Mouse (Mus musculus): Measurements from ENCODE around the gene Lrat. TPM values are rescaled to one million over a fixed set of nuclear protein-coding genes. Genes with fewer than 3 reads are reported as not detected.

The Lrat gene
- polyA plus RNA-seq, 1 experiment from 2014 or later = not detected

- H3K4me2 ChIP-seq (ENCODE audit: low read depth, severe bottlenecking) = peak overlapping the region; percentile 79
- peak; percentile 57 for DNase-seq (ENCODE audit: low spot score)
- 0 out of 2 replicates have a peak, but pooled peaks cover 3% of the 10 kb centered on the region for H3K4me1 ChIP-seq (ENCODE audit: control insufficient read depth, insufficient read depth, low read length)
- H3K4me3 ChIP-seq (ENCODE audit: low read depth, low read length) = peak overlapping the region; percentile 37
- 2% methylated on average over 31 of the region's 31 CpGs for WGBS
- peaks cover 27% of the 10 kb centered on the region for H3K27me3 ChIP-seq (ENCODE audit: control insufficient read depth, insufficient read depth, low read length)
- H3K36me3 ChIP-seq (ENCODE audit: control insufficient read depth, insufficient read depth, low read length) = no peaks in the 10 kb centered on the region
- no peak for ATAC-seq (ENCODE audit: insufficient number of reproducible peaks, low FRiP score, low TSS enrichment, low read depth)
- H3K9ac ChIP-seq (ENCODE audit: low read length) = no peak overlapping the region
- H3K27ac ChIP-seq (replicated peaks; ENCODE audit: low read depth, low read length) = no peak overlapping the region
- no peaks in the 10 kb centered on the region for H3K9me3 ChIP-seq (ENCODE audit: control insufficient read depth, low read length)
Measured at GRCm38 (mm10) chr3:82904211-82904908, 587 bp upstream of the Lrat start.

DNA sequence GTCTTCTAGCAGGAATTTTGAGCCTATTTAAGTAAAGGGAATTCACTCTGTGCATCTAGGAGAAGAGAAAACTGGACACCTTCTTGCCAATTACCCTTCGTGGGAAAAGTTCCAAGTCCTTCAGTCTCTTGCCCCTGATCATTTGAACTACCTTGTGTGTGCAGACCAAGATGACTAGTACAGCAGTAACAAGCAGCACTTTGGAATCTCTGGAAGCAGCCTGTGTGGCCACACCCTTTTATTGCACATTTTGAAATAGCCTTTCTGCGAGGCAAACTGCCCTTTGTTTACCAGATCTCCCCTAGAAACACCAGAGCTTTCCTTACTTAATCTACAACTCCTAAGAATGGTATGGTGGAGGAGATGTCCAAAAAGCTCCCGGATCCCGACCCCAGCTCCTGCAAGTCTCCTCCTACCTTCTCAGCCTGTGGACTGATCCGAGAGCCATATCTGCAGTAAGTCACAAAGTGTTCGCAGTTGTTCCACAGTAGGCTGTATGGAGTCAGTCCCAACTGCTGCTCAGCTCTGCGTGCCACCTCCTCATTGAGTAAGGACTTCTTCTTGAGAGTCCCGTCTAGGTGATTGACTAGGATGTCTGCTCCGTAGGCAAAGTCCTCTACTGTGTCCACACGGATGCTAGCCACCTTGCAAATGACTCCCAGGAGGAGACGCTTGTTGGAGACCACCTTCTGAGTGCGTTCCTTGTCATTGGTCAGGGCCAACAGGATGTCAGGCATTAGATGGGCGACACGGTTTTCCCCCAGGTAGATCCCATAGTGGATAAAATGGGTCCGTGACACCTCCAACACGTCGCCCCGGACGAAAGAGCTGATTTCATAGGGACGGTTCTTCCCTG lies 788 bp downstream of the Lrat start:
- Histone ChIP-seq H3K27me3 (ENCODE audit: control insufficient read depth, insufficient read depth, low read length) (peaks cover 27% of the 10 kb centered on the region), H3K9ac (ENCODE audit: low read length) (no peak overlapping the region), H3K27ac (replicated peaks; ENCODE audit: low read depth, low read length) (no peak overlapping the region), H3K4me1 (ENCODE audit: control insufficient read depth, insufficient read depth, low read length) (0 out of 2 replicates have a peak, but pooled peaks cover 3% of the 10 kb centered on the region), H3K9me3 (ENCODE audit: control insufficient read depth, low read length) (no peaks in the 10 kb centered on the region), H3K4me2 (ENCODE audit: low read depth, severe bottlenecking) (peak overlapping the region; percentile 79), H3K4me3 (ENCODE audit: low read depth, low read length) (peak overlapping the region; percentile 37), H3K36me3 (ENCODE audit: control insufficient read depth, insufficient read depth, low read length) (no peaks in the 10 kb centered on the region)
- WGBS = 23% methylated on average over 20 of the region's 20 CpGs
- no peak for ATAC-seq (ENCODE audit: insufficient number of reproducible peaks, low FRiP score, low TSS enrichment, low read depth)
- peak; percentile 32 for DNase-seq (ENCODE audit: low spot score)

DNA sequence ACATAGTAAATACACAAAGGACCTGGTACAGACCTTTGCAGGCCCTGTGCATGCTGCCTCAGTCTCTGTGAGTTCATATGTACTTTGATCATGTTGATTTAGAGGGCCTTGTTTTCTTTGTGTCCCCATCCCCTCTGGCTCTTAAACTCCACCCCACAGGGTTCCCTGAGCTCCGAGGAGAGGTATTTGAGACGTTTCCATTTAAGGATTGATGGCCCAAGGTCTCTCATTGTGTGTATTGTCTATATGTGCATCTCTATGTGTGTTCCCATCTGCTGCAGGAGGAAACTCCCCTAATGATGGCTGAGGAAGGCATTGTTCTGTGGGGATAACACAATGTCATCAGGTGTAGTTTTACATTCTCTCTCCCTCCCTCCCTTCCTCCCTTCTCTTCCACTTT lies 14.9 kb downstream of the Lrat start:
- no peak overlapping the region for H3K9ac ChIP-seq (ENCODE audit: low read length)
- WGBS = 34% methylated on average over 2 of the region's 2 CpGs
- H3K4me1 ChIP-seq (ENCODE audit: control insufficient read depth, insufficient read depth, low read length) = no peaks in the 10 kb centered on the region
- no peaks in the 10 kb centered on the region for H3K36me3 ChIP-seq (ENCODE audit: control insufficient read depth, insufficient read depth, low read length)
- ATAC-seq (ENCODE audit: insufficient number of reproducible peaks, low FRiP score, low TSS enrichment, low read depth) (no peak), DNase-seq (ENCODE audit: low spot score) (no peak)
- no peak overlapping the region for H3K4me2 ChIP-seq (ENCODE audit: low read depth, severe bottlenecking)
- H3K27me3 ChIP-seq (ENCODE audit: control insufficient read depth, insufficient read depth, low read length) = no peaks in the 10 kb centered on the region
- no peak overlapping the region for H3K4me3 ChIP-seq (ENCODE audit: low read depth, low read length)
- H3K27ac ChIP-seq (replicated peaks; ENCODE audit: low read depth, low read length) = no peak overlapping the region
- H3K9me3 ChIP-seq (ENCODE audit: control insufficient read depth, low read length) = no peaks in the 10 kb centered on the region

- DNase-seq (ENCODE audit: low spot score) = no peak
- 0 out of 2 replicates have a peak, but pooled peaks cover 2% of the 10 kb centered on the region for H3K4me1 ChIP-seq (ENCODE audit: control insufficient read depth, insufficient read depth, low read length)
- no peaks in the 10 kb centered on the region for H3K9me3 ChIP-seq (ENCODE audit: control insufficient read depth, low read length)
- no peak overlapping the region for H3K4me3 ChIP-seq (ENCODE audit: low read depth, low read length)
- no peak overlapping the region for H3K9ac ChIP-seq (ENCODE audit: low read length)
- H3K27me3 ChIP-seq (ENCODE audit: control insufficient read depth, insufficient read depth, low read length) = peaks cover 12% of the 10 kb centered on the region
- H3K27ac ChIP-seq (replicated peaks; ENCODE audit: low read depth, low read length) = no peak overlapping the region
- WGBS = 7% methylated on average over 4 of the region's 4 CpGs
- no peak overlapping the region for H3K4me2 ChIP-seq (ENCODE audit: low read depth, severe bottlenecking)
- no peak for ATAC-seq (ENCODE audit: insufficient number of reproducible peaks, low FRiP score, low TSS enrichment, low read depth)
- H3K36me3 ChIP-seq (ENCODE audit: control insufficient read depth, insufficient read depth, low read length) = no peaks in the 10 kb centered on the region
Measured at GRCm38 (mm10) chr3:82877258-82877657, 26.5 kb downstream of the Lrat start.

- ATAC-seq (ENCODE audit: insufficient number of reproducible peaks, low FRiP score, low TSS enrichment, low read depth) (peak; percentile 83), DNase-seq (ENCODE audit: low spot score) (peak; percentile 84)
- Histone ChIP-seq H3K4me1 (ENCODE audit: control insufficient read depth, insufficient read depth, low read length) (0 out of 2 replicates have a peak, but pooled peaks cover 2% of the 10 kb centered on the region), H3K27ac (replicated peaks; ENCODE audit: low read depth, low read length) (no peak within 1 kb of the TSS), H3K4me2 (ENCODE audit: low read depth, severe bottlenecking) (peak within 1 kb of the TSS; percentile 42), H3K9ac (ENCODE audit: low read length) (no peak within 1 kb of the TSS), H3K4me3 (ENCODE audit: low read depth, low read length) (peak within 1 kb of the TSS; percentile 16), H3K27me3 (ENCODE audit: control insufficient read depth, insufficient read depth, low read length) (peaks cover 12% of the 10 kb centered on the region), H3K36me3 (ENCODE audit: control insufficient read depth, insufficient read depth, low read length) (no peaks in the 10 kb centered on the region), H3K9me3 (ENCODE audit: control insufficient read depth, low read length) (no peaks in the 10 kb centered on the region)
- 22% methylated on average over 36 of the region's 36 CpGs for WGBS
Measured at GRCm38 (mm10) chr3:82876372-82876739, 27.4 kb downstream of the Lrat start, which contains the start of gene Rbm46. TSS of gene Rbm46 (minus strand) at chr3:82876483.

- 0 out of 2 replicates have a peak, but pooled peaks have one; percentile 21 for ATAC-seq (ENCODE audit: insufficient number of reproducible peaks, low FRiP score, low TSS enrichment, low read depth)
- WGBS = 21% methylated on average over 66 of the region's 69 CpGs
- no peaks in the 10 kb centered on the region for H3K36me3 ChIP-seq (ENCODE audit: control insufficient read depth, insufficient read depth, low read length)
- H3K9me3 ChIP-seq (ENCODE audit: control insufficient read depth, low read length) = no peaks in the 10 kb centered on the region
- 0 out of 2 replicates have a peak, but pooled peaks cover 2% of the 10 kb centered on the region for H3K4me1 ChIP-seq (ENCODE audit: control insufficient read depth, insufficient read depth, low read length)
- H3K27ac ChIP-seq (replicated peaks; ENCODE audit: low read depth, low read length) = no peak overlapping the region
- H3K4me3 ChIP-seq (ENCODE audit: low read depth, low read length) = peak overlapping the region; percentile 16
- H3K9ac ChIP-seq (ENCODE audit: low read length) = no peak overlapping the region
- peak overlapping the region; percentile 42 for H3K4me2 ChIP-seq (ENCODE audit: low read depth, severe bottlenecking)
- H3K27me3 ChIP-seq (ENCODE audit: control insufficient read depth, insufficient read depth, low read length) = peaks cover 12% of the 10 kb centered on the region
- peak; percentile 30 for DNase-seq (ENCODE audit: low spot score)
Measured at GRCm38 (mm10) chr3:82875671-82876371, 28.0 kb downstream of the Lrat start.

GRCm38 (mm10) chr3:82857414-82858077 lies 46.2 kb downstream of the Lrat start:
- H3K27ac ChIP-seq (replicated peaks; ENCODE audit: low read depth, low read length) = no peak overlapping the region
- no peaks in the 10 kb centered on the region for H3K27me3 ChIP-seq (ENCODE audit: control insufficient read depth, insufficient read depth, low read length)
- 27% methylated on average over 4 of the region's 4 CpGs for WGBS
- H3K4me1 ChIP-seq (ENCODE audit: control insufficient read depth, insufficient read depth, low read length) = no peaks in the 10 kb centered on the region
- ATAC-seq (ENCODE audit: insufficient number of reproducible peaks, low FRiP score, low TSS enrichment, low read depth) (no peak), DNase-seq (ENCODE audit: low spot score) (no peak)
- no peaks in the 10 kb centered on the region for H3K9me3 ChIP-seq (ENCODE audit: control insufficient read depth, low read length)
- no peak overlapping the region for H3K4me3 ChIP-seq (ENCODE audit: low read depth, low read length)
- H3K9ac ChIP-seq (ENCODE audit: low read length) = no peak overlapping the region
- no peaks in the 10 kb centered on the region for H3K36me3 ChIP-seq (ENCODE audit: control insufficient read depth, insufficient read depth, low read length)
- H3K4me2 ChIP-seq (ENCODE audit: low read depth, severe bottlenecking) = no peak overlapping the region
